Mouse (Mus musculus) B cell, adult 2 months (primary cell): ENCODE data around the gene Akap14.
"Not testable (repeated sequence)": the region's sequence is repeated elsewhere in the genome, so short reads cannot be mapped to it uniquely, and the experiment has no call there.

Experiments used
- DNase-seq, 2 experiments: peaks; one replicate each; pipeline ENCODE4 v3.0.0; 2022

The Akap14 gene

GRCm38 (mm10) chrX:37168742-37169141 is at the start of gene Akap14:
TSS of gene Akap14 (minus strand) at chrX:37168842.
- no peak for DNase-seq

GRCm38 (mm10) chrX:37210941-37211340 is 42.3 kb upstream of the Akap14 start, which contains the start of gene Gm9:
TSS of gene Gm9 (minus strand) at chrX:37211041.
- no peak for DNase-seq

GRCm38 (mm10) chrX:37198676-37199075 is 30.0 kb upstream of the Akap14 start:
- DNase-seq, result no peak

GRCm38 (mm10) chrX:37191744-37192379 is 23.2 kb upstream of the Akap14 start:
- DNase-seq, result peak in 1 of 2 experiments; percentile 2

GRCm38 (mm10) chrX:37191105-37191743 is 22.6 kb upstream of the Akap14 start, which contains the start of the genes Ndufa1 and Rnf113a1:
TSS of gene Ndufa1 (minus strand) at chrX:37191163.
TSS of gene Rnf113a1 (plus strand) at chrX:37191245.
- peak; percentile 81 to 83 for DNase-seq

GRCm38 (mm10) chrX:37190755-37191104 is 22.1 kb upstream of the Akap14 start:
- DNase-seq, result no peak

- not testable (repeated sequence) for DNase-seq
These were observed 15.8 kb upstream of the Akap14 start for GRCm38 (mm10) chrX:37184401-37184800.

- peak; percentile 61 to 62 for DNase-seq
These were observed 1.6 kb downstream of the Akap14 start for GRCm38 (mm10) chrX:37167085-37167484.

GRCm38 (mm10) chrX:37163115-37163514 is 5.5 kb downstream of the Akap14 start:
- DNase-seq, result no peak

GRCm38 (mm10) chrX:37161169-37161568 is 7.5 kb downstream of the Akap14 start:
- DNase-seq, result no peak

GRCm38 (mm10) chrX:37157839-37158238 is 10.8 kb downstream of the Akap14 start:
- DNase-seq, result peak; percentile 28 to 30

- DNase-seq, result peak; percentile 7 to 57
These were observed 23.7 kb downstream of the Akap14 start for GRCm38 (mm10) chrX:37144954-37145353.

- not testable (repeated sequence) for DNase-seq
These were observed 24.1 kb downstream of the Akap14 start for GRCm38 (mm10) chrX:37144498-37144897.

GRCm38 (mm10) chrX:37141732-37142131 is 26.9 kb downstream of the Akap14 start:
- no peak for DNase-seq

- peak; percentile 81 to 83 for DNase-seq
These were observed 41.8 kb downstream of the Akap14 start, which contains the start of gene Nkap for GRCm38 (mm10) chrX:37126671-37127358. TSS of gene Nkap (plus strand) at chrX:37126795.

GRCm38 (mm10) chrX:37125511-37125910 is 43.1 kb downstream of the Akap14 start:
- DNase-seq, result no peak

GRCm38 (mm10) chrX:37120212-37120611 is 48.4 kb downstream of the Akap14 start:
- DNase-seq, result peak in 1 of 2 experiments; percentile 14

- DNase-seq, result no peak
These were observed 49.1 kb downstream of the Akap14 start for GRCm38 (mm10) chrX:37119585-37119984.

- no peak for DNase-seq
These were observed 51.6 kb downstream of the Akap14 start for GRCm38 (mm10) chrX:37117085-37117484.

- no peak for DNase-seq
These were observed 57.8 kb downstream of the Akap14 start for GRCm38 (mm10) chrX:37110881-37111193.

- peak; percentile 92 to 96 for DNase-seq
These were observed 58.3 kb downstream of the Akap14 start, which contains the start of gene Upf3b for GRCm38 (mm10) chrX:37110193-37110880. TSS of gene Upf3b (minus strand) at chrX:37110322.

- no peak for DNase-seq
These were observed 59.0 kb downstream of the Akap14 start for GRCm38 (mm10) chrX:37109526-37110192.
